Mouse (Mus musculus) CH12.LX (cell line): ENCODE data around the gene Gm11563. TPM values are rescaled to one million over a fixed set of nuclear protein-coding genes. Genes with fewer than 3 reads are reported as not detected.

Source experiments
- DNase-seq: peaks from one replicate; pipeline ENCODE4 v3.0.0-alpha.2; 2013; ENCODE audit errors: extremely low read depth
- H3K27ac ChIP-seq: 2 replicates; pipeline ENCODE4 v1.5.1; 2012; ENCODE audit warnings: low read depth, mild to moderate bottlenecking, control low read depth, moderate library complexity; ENCODE audit not compliant: insufficient read depth
- H3K27me3 ChIP-seq: replicated peaks from 2 replicates; pipeline ENCODE3; 2012; ENCODE audit warnings: inconsistent platforms
- H3K36me3 ChIP-seq, 2 experiments: replicated peaks in 1 of 2; 2 replicates each; pipeline versions ENCODE3 to v1.6.1; 2012; ENCODE audit warnings: inconsistent platforms in 1 of 2, low read length in 1 of 2, mild to moderate bottlenecking in 1 of 2, mixed read lengths in 1 of 2, moderate library complexity in 1 of 2; ENCODE audit not compliant: control insufficient read depth in 1 of 2, insufficient read depth in 1 of 2
- H3K4me1 ChIP-seq, 2 experiments: 2 replicates each; pipeline ENCODE4 v1.6.1; 2012; ENCODE audit warnings: inconsistent platforms in 1 of 2, moderate library complexity in 1 of 2; ENCODE audit not compliant: insufficient read depth in 2 of 2, control insufficient read depth in 1 of 2
- H3K4me2 ChIP-seq: 2 replicates; pipeline ENCODE4 v1.6.1; 2012; ENCODE audit warnings: low read depth, mild to moderate bottlenecking, control low read depth; ENCODE audit not compliant: poor library complexity, insufficient read depth, severe bottlenecking
- H3K4me3 ChIP-seq, 3 experiments: fragments of 150-350 bp in 1 of 3; sonication (generic) in 1 of 3; replicated peaks in 1 of 3; 2 replicates each; pipeline versions ENCODE3 to v1.5.1; 2011 to 2012; ENCODE audit warnings: low read depth in 2 of 3, low read length in 2 of 3, mild to moderate bottlenecking in 2 of 3, moderate library complexity in 2 of 3, control low read depth in 1 of 3, improper control_type of control experiment in 1 of 3, inconsistent platforms in 1 of 3, mixed read lengths in 1 of 3; ENCODE audit not compliant: poor library complexity in 1 of 3
- H3K79me2 ChIP-seq: replicated peaks from 2 replicates; pipeline ENCODE4 v1.6.1; 2012; ENCODE audit warnings: mild to moderate bottlenecking, moderate library complexity; ENCODE audit not compliant: control insufficient read depth, poor library complexity, insufficient read depth, severe bottlenecking; ENCODE audit errors: extremely low read depth
- H3K9ac ChIP-seq: 2 replicates; pipeline ENCODE4 v1.6.1; 2012; ENCODE audit warnings: low read depth, mild to moderate bottlenecking, control low read depth, moderate library complexity; ENCODE audit not compliant: insufficient read depth
- H3K9me3 ChIP-seq: replicated peaks from 2 replicates; pipeline ENCODE3; 2012; ENCODE audit warnings: low read length, inconsistent platforms, mixed read lengths
- ELF1 ChIP-seq: IDR thresholded peaks from 2 replicates; pipeline ENCODE4 v1.6.1; 2014; ENCODE audit warnings: low read depth, mild to moderate bottlenecking, inconsistent platforms, low read length, improper control_type of control experiment
- ETS1 ChIP-seq: conservative IDR thresholded peaks from 2 replicates; pipeline ENCODE4 v1.6.1; 2012; ENCODE audit warnings: low read depth, mild to moderate bottlenecking, inconsistent platforms, low read length, improper control_type of control experiment, moderate library complexity
- KAT2A ChIP-seq: IDR thresholded peaks from 2 replicates; pipeline ENCODE4 v1.6.1; 2012; ENCODE audit warnings: low read length, improper control_type of control experiment, inconsistent platforms; ENCODE audit not compliant: insufficient replicate concordance
- MXI1 ChIP-seq: IDR thresholded peaks from 2 replicates; pipeline ENCODE4 v1.6.1; 2011; ENCODE audit warnings: mild to moderate bottlenecking, low read depth, low read length, improper control_type of control experiment
- UBTF ChIP-seq: IDR thresholded peaks from 2 replicates; pipeline ENCODE4 v1.6.1; 2012; ENCODE audit warnings: low read depth, mild to moderate bottlenecking, inconsistent platforms, low read length, improper control_type of control experiment, moderate library complexity
- USF1 ChIP-seq: IDR thresholded peaks from 2 replicates; pipeline ENCODE4 v1.6.1; 2014; ENCODE audit warnings: low read depth, mild to moderate bottlenecking, inconsistent platforms, low read length, improper control_type of control experiment
- ZC3H11A ChIP-seq: IDR thresholded peaks from 2 replicates; pipeline ENCODE4 v1.6.1; 2012; ENCODE audit warnings: low read depth, mild to moderate bottlenecking, inconsistent platforms, low read length, improper control_type of control experiment
- ZMIZ1 ChIP-seq: IDR thresholded peaks from 2 replicates; pipeline ENCODE4 v1.6.1; 2012; ENCODE audit warnings: low read depth, mild to moderate bottlenecking, inconsistent platforms, low read length, improper control_type of control experiment
- dilution Hi-C: fragments of 300-500 bp; cut with MboI; formaldehyde crosslinking; loops from 2 replicates; pipeline ENCODE4 v1.14.3; 2020; ENCODE audit warnings: low sequenced_read_pairs; ENCODE audit not compliant: extremely low pct_unique_long_range_greater_than_20kb, extremely low pct_ligation_motif_present
- in situ Hi-C: fragments of 300-500 bp; cut with MboI; formaldehyde crosslinking; loops from 3 replicates; pipeline ENCODE4 v1.14.3; 2019; ENCODE audit warnings: low sequenced_read_pairs, low pct_ligation_motif_present, low pct_unique_long_range_greater_than_20kb, mixed read lengths
- polyA plus RNA-seq: library from polyadenylated mRNA; unstranded; fragments of >175 nt; gene quantifications from 2 replicates; pipeline ENCODE4 v1.2.1, GENCODE M21; 2012; ENCODE audit warnings: low read depth; ENCODE audit not compliant: insufficient read length
- total RNA-seq, 2 experiments: library from RNA; depleted of rRNA; stranded (reverse); fragments of 300-350 nt in 1 of 2; fragments of >200 nt in 1 of 2; gene quantifications; 2 replicates each; pipeline ENCODE4 v1.2.3; 2012 to 2014

Gm11563 gene
- total and polyA plus RNA-seq, 3 experiments, result not detected

- H3K27me3 ChIP-seq, result peaks cover 80% of the 10 kb centered on the region
- H3K4me1 ChIP-seq, result no peaks in the 10 kb centered on the region
- H3K9ac ChIP-seq, result no peak overlapping the region
- DNase-seq, result no peak
- dilution Hi-C loops, result no loop called here
- TF ChIP-seq KAT2A (no peak), UBTF (no peak), ETS1 (no peak), ELF1 (no peak), USF1 (no peak), ZC3H11A (no peak), ZMIZ1 (no peak), MXI1 (no peak)
- no peak overlapping the region for H3K4me2 ChIP-seq
- no peaks in the 10 kb centered on the region for H3K9me3 ChIP-seq
- H3K4me3 ChIP-seq, result no peak overlapping the region
- no peak overlapping the region for H3K27ac ChIP-seq
- no peaks in the 10 kb centered on the region for H3K36me3 ChIP-seq
- H3K79me2 ChIP-seq, result no peaks in the 10 kb centered on the region
- in situ Hi-C loops, result no loop called here
These were observed 49.6 kb downstream of the Gm11563 start for GRCm38 (mm10) chr11:99609126-99609525.

Other genes starting within 250 kb of the Gm11563 start
Only the 20 nearest of the 39 such genes appear.
- not detected in 2 replicates for gene Krtap3-3, start 108.1 kb downstream of the Gm11563 start, total RNA-seq (2012; rRNA removed)
- gene Krtap3-3, start 108.1 kb downstream of the Gm11563 start, total RNA-seq (2014; rRNA removed), result not detected in 2 replicates
- not detected in 2 replicates for gene Krtap3-3, start 108.1 kb downstream of the Gm11563 start, polyA plus RNA-seq
- not detected in 2 replicates for gene Krtap3-2, start 102.1 kb downstream of the Gm11563 start, total RNA-seq (2012; rRNA removed)
- not detected in 2 replicates for gene Krtap3-2, start 102.1 kb downstream of the Gm11563 start, total RNA-seq (2014; rRNA removed)
- not detected in 2 replicates for gene Krtap3-2, start 102.1 kb downstream of the Gm11563 start, polyA plus RNA-seq
- gene Gm11939, start 99.5 kb downstream of the Gm11563 start, total RNA-seq (2012; rRNA removed), result not detected in 2 replicates
- not detected in 2 replicates for gene Gm11939, start 99.5 kb downstream of the Gm11563 start, total RNA-seq (2014; rRNA removed)
- not detected in 2 replicates for gene Gm11939, start 99.5 kb downstream of the Gm11563 start, polyA plus RNA-seq
- not detected in 2 replicates for gene Krtap3-1, start 92.3 kb downstream of the Gm11563 start, total RNA-seq (2012; rRNA removed)
- not detected in 2 replicates for gene Krtap3-1, start 92.3 kb downstream of the Gm11563 start, total RNA-seq (2014; rRNA removed)
- not detected in 2 replicates for gene Krtap3-1, start 92.3 kb downstream of the Gm11563 start, polyA plus RNA-seq
- not detected in 2 replicates for gene Krtap1-5, start 77.9 kb downstream of the Gm11563 start, total RNA-seq (2012; rRNA removed)
- gene Krtap1-5, start 77.9 kb downstream of the Gm11563 start, total RNA-seq (2014; rRNA removed), result not detected in 2 replicates
- gene Krtap1-5, start 77.9 kb downstream of the Gm11563 start, polyA plus RNA-seq, result not detected in 2 replicates
- not detected in 2 replicates for gene Krtap1-4, start 75.3 kb downstream of the Gm11563 start, total RNA-seq (2012; rRNA removed)
- not detected in 2 replicates for gene Krtap1-4, start 75.3 kb downstream of the Gm11563 start, total RNA-seq (2014; rRNA removed)
- not detected in 2 replicates for gene Krtap1-4, start 75.3 kb downstream of the Gm11563 start, polyA plus RNA-seq
- gene Krtap1-3, start 67.6 kb downstream of the Gm11563 start, total RNA-seq (2012; rRNA removed), result not detected in 2 replicates
- not detected in 2 replicates for gene Krtap1-3, start 67.6 kb downstream of the Gm11563 start, total RNA-seq (2014; rRNA removed)
- not detected in 2 replicates for gene Krtap1-3, start 67.6 kb downstream of the Gm11563 start, polyA plus RNA-seq
- not detected in 2 replicates for gene Krtap9-3, start 60.9 kb downstream of the Gm11563 start, total RNA-seq (2012; rRNA removed)
- gene Krtap9-3, start 60.9 kb downstream of the Gm11563 start, total RNA-seq (2014; rRNA removed), result not detected in 2 replicates
- gene Krtap9-3, start 60.9 kb downstream of the Gm11563 start, polyA plus RNA-seq, result not detected in 2 replicates
- gene Gm11938, start 55.7 kb downstream of the Gm11563 start, total RNA-seq (2012; rRNA removed), result not detected in 2 replicates
- not detected in 2 replicates for gene Gm11938, start 55.7 kb downstream of the Gm11563 start, total RNA-seq (2014; rRNA removed)
- not detected in 2 replicates for gene Gm11938, start 55.7 kb downstream of the Gm11563 start, polyA plus RNA-seq
- gene Gm11937, start 48.8 kb downstream of the Gm11563 start, total RNA-seq (2012; rRNA removed), result not detected in 2 replicates
- gene Gm11937, start 48.8 kb downstream of the Gm11563 start, total RNA-seq (2014; rRNA removed), result not detected in 2 replicates
- not detected in 2 replicates for gene Gm11937, start 48.8 kb downstream of the Gm11563 start, polyA plus RNA-seq
- not detected in 2 replicates for gene Krtap2-4, start 44.1 kb downstream of the Gm11563 start, total RNA-seq (2012; rRNA removed)
- not detected in 2 replicates for gene Krtap2-4, start 44.1 kb downstream of the Gm11563 start, total RNA-seq (2014; rRNA removed)
- not detected in 2 replicates for gene Krtap2-4, start 44.1 kb downstream of the Gm11563 start, polyA plus RNA-seq
- gene Gm11562, start 38.5 kb downstream of the Gm11563 start, total RNA-seq (2012; rRNA removed), result not detected in 2 replicates
- not detected in 2 replicates for gene Gm11562, start 38.5 kb downstream of the Gm11563 start, total RNA-seq (2014; rRNA removed)
- gene Gm11562, start 38.5 kb downstream of the Gm11563 start, polyA plus RNA-seq, result not detected in 2 replicates
- gene Krtap4-1, start 30.7 kb downstream of the Gm11563 start, total RNA-seq (2012; rRNA removed), result not detected in 2 replicates
- gene Krtap4-1, start 30.7 kb downstream of the Gm11563 start, total RNA-seq (2014; rRNA removed), result not detected in 2 replicates
- not detected in 2 replicates for gene Krtap4-1, start 30.7 kb downstream of the Gm11563 start, polyA plus RNA-seq
- not detected in 2 replicates for gene Krtap4-2, start 23.9 kb downstream of the Gm11563 start, total RNA-seq (2012; rRNA removed)
- gene Krtap4-2, start 23.9 kb downstream of the Gm11563 start, total RNA-seq (2014; rRNA removed), result not detected in 2 replicates
- gene Krtap4-2, start 23.9 kb downstream of the Gm11563 start, polyA plus RNA-seq, result not detected in 2 replicates
- not detected in 2 replicates for gene Krtap4-7, start 14.9 kb downstream of the Gm11563 start, total RNA-seq (2012; rRNA removed)
- not detected in 2 replicates for gene Krtap4-7, start 14.9 kb downstream of the Gm11563 start, total RNA-seq (2014; rRNA removed)
- not detected in 2 replicates for gene Krtap4-7, start 14.9 kb downstream of the Gm11563 start, polyA plus RNA-seq
- not detected in 2 replicates for gene Gm11555, start 8.7 kb downstream of the Gm11563 start, total RNA-seq (2012; rRNA removed)
- not detected in 2 replicates for gene Gm11555, start 8.7 kb downstream of the Gm11563 start, total RNA-seq (2014; rRNA removed)
- not detected in 2 replicates for gene Gm11555, start 8.7 kb downstream of the Gm11563 start, polyA plus RNA-seq
- gene Krtap4-6, start 7.0 kb upstream of the Gm11563 start, total RNA-seq (2012; rRNA removed), result not detected in 2 replicates
- gene Krtap4-6, start 7.0 kb upstream of the Gm11563 start, total RNA-seq (2014; rRNA removed), result not detected in 2 replicates
- gene Krtap4-6, start 7.0 kb upstream of the Gm11563 start, polyA plus RNA-seq, result not detected in 2 replicates
- not detected in 2 replicates for gene Gm14190, start 31.8 kb upstream of the Gm11563 start, total RNA-seq (2012; rRNA removed)
- gene Gm14190, start 31.8 kb upstream of the Gm11563 start, total RNA-seq (2014; rRNA removed), result not detected in 2 replicates
- not detected in 2 replicates for gene Gm14190, start 31.8 kb upstream of the Gm11563 start, polyA plus RNA-seq
- gene Gm14180, start 75.3 kb upstream of the Gm11563 start, total RNA-seq (2012; rRNA removed), result not detected in 2 replicates
- gene Gm14180, start 75.3 kb upstream of the Gm11563 start, total RNA-seq (2014; rRNA removed), result not detected in 2 replicates
- gene Gm14180, start 75.3 kb upstream of the Gm11563 start, polyA plus RNA-seq, result not detected in 2 replicates
- not detected in 2 replicates for gene Gm11595, start 114.0 kb upstream of the Gm11563 start, total RNA-seq (2012; rRNA removed)
- not detected in 2 replicates for gene Gm11595, start 114.0 kb upstream of the Gm11563 start, total RNA-seq (2014; rRNA removed)
- not detected in 2 replicates for gene Gm11595, start 114.0 kb upstream of the Gm11563 start, polyA plus RNA-seq